Mouse (Mus musculus): ENCODE measurements around the gene Nup85.

DNA sequence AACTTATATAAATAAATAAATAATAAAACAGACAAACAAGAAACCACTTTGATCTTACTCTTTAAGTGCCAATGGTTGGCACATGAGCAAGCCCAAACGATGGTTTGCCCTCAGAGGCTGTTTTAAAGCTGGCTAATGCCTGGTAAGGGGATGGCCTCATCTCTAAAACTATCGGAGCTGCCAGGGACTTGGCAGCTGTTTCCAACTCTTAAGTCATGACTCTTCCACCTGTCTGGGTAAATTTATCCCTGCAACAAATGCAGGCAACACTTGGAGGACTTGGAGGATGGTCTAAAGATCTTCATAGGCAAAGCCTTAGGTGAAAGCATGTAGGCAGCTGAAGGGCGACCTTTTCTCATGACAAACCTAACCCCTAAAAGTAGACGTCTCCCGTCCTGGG, 47.3 kb upstream of the Nup85 start:
- TF ChIP-seq GATA1 (IDR thresholded peaks at IDR 0.05; ENCODE audit: borderline replicate concordance, low read length) (no peak), FLI1 (IDR thresholded peaks at IDR 0.05; ENCODE audit: low read length) (no peak)

All from megakaryocyte, embryonic 14.5 days (primary cell).